Mouse (Mus musculus) embryonic facial prominence, embryonic 13.5 days (tissue): Measurements from ENCODE around the gene Sema3a. TPM values are rescaled to one million over a fixed set of nuclear protein-coding genes. Genes with fewer than 3 reads are reported as not detected.
A peak's percentile ranks its signal among the peaks of the same experiment; 100 is the strongest.

ENCODE experiments used
- ATAC-seq: fragments of 200-750 bp; cut with Nextera tagmentation; 2 replicates; pipeline ENCODE4 v1.8.0; 2017; ENCODE audit warnings: low read depth; ENCODE audit not compliant: insufficient number of reproducible peaks, insufficient read depth, low FRiP score, low TSS enrichment
- H3K27ac ChIP-seq: fragments of 300-500 bp; sonication (generic); 2 replicates; pipeline ENCODE4 v1.5.1; 2015; ENCODE audit warnings: moderate library complexity, mild to moderate bottlenecking, inconsistent platforms
- H3K27me3 ChIP-seq: fragments of 300-500 bp; sonication (generic); 2 replicates; pipeline ENCODE4 v1.6.1; 2015; ENCODE audit warnings: mild to moderate bottlenecking, inconsistent platforms
- H3K36me3 ChIP-seq: fragments of 300-500 bp; sonication (generic); 2 replicates; pipeline ENCODE4 v1.6.1; 2015; ENCODE audit warnings: mild to moderate bottlenecking, inconsistent platforms
- H3K4me1 ChIP-seq: fragments of 300-500 bp; sonication (generic); 2 replicates; pipeline ENCODE4 v1.6.1; 2015; ENCODE audit warnings: inconsistent platforms
- H3K4me2 ChIP-seq: fragments of 300-500 bp; sonication (generic); 2 replicates; pipeline ENCODE4 v1.6.1; 2015; ENCODE audit warnings: moderate library complexity, mild to moderate bottlenecking, inconsistent platforms
- H3K4me3 ChIP-seq: fragments of 300-500 bp; sonication (generic); 2 replicates; pipeline ENCODE4 v1.5.1; 2015; ENCODE audit warnings: mild to moderate bottlenecking, inconsistent platforms
- H3K9ac ChIP-seq: fragments of 300-500 bp; sonication (generic); 2 replicates; pipeline ENCODE4 v1.6.1; 2015; ENCODE audit warnings: mild to moderate bottlenecking, inconsistent platforms
- H3K9me3 ChIP-seq: fragments of 300-500 bp; sonication (generic); 2 replicates; pipeline ENCODE4 v1.6.1; 2016; ENCODE audit warnings: inconsistent platforms
- WGBS: fragments of 180-500 bp; shearing (Covaris S2); methylation state at CpG from one replicate; pipeline ENCODE4 v1.1.7; 2015; ENCODE audit warnings: mixed read lengths; 5-methylcytosine and 5-hydroxymethylcytosine counted together
- polyA plus RNA-seq: library from polyadenylated mRNA; unstranded; fragments of >200 nt; fragmentation: Nextera tagmentation; extraction: Ambion mirVana; gene quantifications from 2 replicates; pipeline ENCODE4 v1.2.1, GENCODE M21; 2015

Gene Sema3a
- polyA plus RNA-seq, 1 experiment from 2014 or later = 61.9 TPM

DNA sequence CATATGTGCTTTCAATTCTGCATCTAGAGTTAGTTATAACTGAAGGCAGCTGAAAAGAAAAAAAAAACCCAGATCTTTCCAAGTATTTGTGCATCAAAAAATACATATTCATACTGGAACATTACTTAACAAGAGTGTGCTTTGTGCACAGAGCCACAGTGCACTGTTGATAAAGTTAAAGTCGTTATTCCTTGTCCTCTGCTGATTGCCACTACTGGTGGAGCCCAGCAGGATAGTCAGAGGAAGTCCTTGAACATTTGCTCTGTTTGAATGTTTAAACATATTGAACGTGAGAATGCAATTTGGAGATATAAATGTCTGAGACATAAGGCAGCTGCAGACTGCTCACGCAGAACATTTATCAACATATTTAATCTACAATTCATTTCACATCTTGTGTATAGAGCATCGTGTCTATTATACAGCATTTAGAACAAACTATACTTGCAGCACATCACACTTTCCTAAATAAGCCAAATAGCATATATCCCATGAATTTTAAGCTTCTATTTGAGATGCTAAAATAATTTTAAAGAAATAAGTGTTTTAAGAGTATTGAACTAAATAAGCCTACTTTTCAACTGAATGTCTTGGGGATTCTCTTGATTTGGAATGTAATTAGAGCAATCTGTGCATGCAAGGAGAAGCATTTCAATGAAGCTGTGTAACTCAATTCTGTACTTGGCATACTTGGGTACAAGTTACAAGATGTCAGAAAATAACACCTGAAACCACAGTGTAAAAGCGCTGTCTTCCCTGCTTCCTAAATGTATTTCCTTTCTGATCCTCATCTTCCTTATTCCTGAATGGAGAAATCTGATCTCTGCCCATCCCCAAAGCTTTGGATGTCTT is 32.8 kb downstream of the Sema3a start:
- Histone ChIP-seq H3K4me3 (no peak overlapping the region), H3K27ac (no peak overlapping the region), H3K36me3 (no peaks in the 10 kb centered on the region), H3K27me3 (no peaks in the 10 kb centered on the region), H3K9me3 (no peaks in the 10 kb centered on the region), H3K9ac (no peak overlapping the region), H3K4me2 (no peak overlapping the region), H3K4me1 (no peaks in the 10 kb centered on the region)
- 59% methylated on average over 5 of the region's 5 CpGs for WGBS
- no peak for ATAC-seq

DNA sequence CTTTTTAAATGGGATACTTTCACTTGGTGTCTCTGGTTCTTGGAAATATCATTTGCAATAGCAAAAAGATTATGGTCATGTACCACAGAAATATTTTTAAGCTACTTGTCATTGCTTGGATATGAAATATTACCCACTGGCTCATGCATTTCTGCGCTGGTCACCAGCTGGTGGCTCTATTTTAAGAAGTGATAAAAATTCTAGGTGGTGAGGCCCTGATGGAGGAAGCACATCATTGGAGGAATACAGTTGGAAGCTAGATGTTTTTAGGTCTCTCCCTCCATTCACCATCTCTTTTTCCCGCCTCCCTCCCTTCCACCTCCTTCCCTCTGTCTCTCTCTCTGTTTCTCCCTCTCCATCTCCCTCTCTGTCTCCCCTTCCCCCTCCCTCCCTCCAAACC is 57.0 kb downstream of the Sema3a start:
- Histone ChIP-seq H3K4me2 (no peak overlapping the region), H3K27ac (no peak overlapping the region), H3K9ac (no peak overlapping the region), H3K36me3 (no peaks in the 10 kb centered on the region), H3K4me1 (no peaks in the 10 kb centered on the region), H3K27me3 (no peaks in the 10 kb centered on the region), H3K4me3 (no peak overlapping the region), H3K9me3 (no peaks in the 10 kb centered on the region)
- WGBS = 90% methylated on average over 2 of the region's 2 CpGs
- no peak for ATAC-seq

DNA sequence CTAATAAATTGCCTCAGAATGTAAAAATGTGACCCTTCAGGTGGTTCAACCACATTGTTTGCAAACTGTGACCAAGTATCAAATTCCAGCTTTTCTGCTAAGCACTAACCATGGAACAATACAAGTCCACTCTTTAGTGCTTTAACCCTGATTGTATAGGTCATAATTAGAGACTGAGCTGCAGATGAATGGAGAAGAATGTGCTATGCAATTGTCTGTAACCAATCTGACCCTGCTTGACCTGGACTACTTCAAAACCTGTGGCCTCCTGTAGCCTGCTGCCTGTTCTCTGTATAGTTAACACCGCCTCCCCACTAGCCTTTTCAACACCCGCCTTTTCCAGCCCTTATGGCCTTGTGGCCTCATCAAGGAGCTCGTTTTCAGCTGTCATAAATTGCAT is 72.7 kb downstream of the Sema3a start:
- WGBS = 42% methylated on average over 3 of the region's 3 CpGs
- peak; percentile 3; the same call in 1 of the 2 replicates for ATAC-seq

DNA sequence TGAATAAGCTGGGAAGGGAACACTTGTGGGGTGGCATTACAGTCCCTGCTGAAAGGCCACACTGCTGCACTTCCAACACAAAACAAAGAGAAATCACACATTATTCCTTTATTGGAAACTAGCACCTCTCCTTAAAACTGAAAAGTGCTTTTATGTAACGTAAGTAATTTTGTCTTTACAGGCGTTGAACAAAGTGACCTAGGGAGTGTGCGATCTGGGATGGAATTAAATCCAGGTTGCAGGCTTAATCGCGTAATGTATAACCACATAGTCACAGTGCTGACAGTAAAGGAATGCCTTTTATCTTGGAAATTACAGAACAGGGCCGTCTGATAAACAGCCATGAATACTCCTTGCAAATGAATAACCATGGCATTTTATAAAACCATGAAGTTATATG is 74.5 kb downstream of the Sema3a start:
- Histone ChIP-seq H3K4me3 (no peak overlapping the region), H3K36me3 (no peaks in the 10 kb centered on the region), H3K4me1 (peaks cover 10% of the 10 kb centered on the region; the same call in 1 of the 2 replicates), H3K4me2 (no peak overlapping the region), H3K9me3 (no peaks in the 10 kb centered on the region), H3K9ac (no peak overlapping the region), H3K27ac (no peak overlapping the region), H3K27me3 (no peaks in the 10 kb centered on the region)
- WGBS = 22% methylated on average over 6 of the region's 6 CpGs
- ATAC-seq = no peak

More for the DNA sequence above, 72.7 kb downstream of the Sema3a start:
- Histone ChIP-seq H3K4me3 (no peak overlapping the region), H3K9ac (no peak overlapping the region), H3K36me3 (no peaks in the 10 kb centered on the region), H3K9me3 (no peaks in the 10 kb centered on the region), H3K4me1 (peaks cover 10% of the 10 kb centered on the region; the same call in 1 of the 2 replicates), H3K4me2 (no peak overlapping the region), H3K27ac (no peak overlapping the region), H3K27me3 (no peaks in the 10 kb centered on the region)

DNA sequence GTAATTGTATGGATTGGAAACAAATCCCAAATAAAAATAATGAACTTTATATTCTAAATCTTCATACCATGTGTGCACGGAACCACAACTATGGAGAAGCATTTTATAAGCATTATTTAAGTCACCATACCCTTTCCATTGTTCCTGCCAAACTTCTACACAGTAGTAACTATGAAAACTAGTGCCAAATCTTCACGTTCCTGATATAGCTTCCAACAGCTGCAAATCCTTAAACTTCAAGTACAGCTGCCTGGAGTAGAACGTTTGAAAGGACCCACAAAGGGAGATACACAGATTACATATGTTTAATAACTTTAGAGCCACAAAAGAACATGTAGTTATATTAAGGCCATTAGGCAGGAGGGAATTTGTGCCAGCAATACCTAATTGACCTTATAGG is 130.1 kb downstream of the Sema3a start:
- 46% methylated on average over 3 of the region's 3 CpGs for WGBS
- H3K27me3 ChIP-seq = no peaks in the 10 kb centered on the region
- H3K4me2 ChIP-seq = no peak overlapping the region
- H3K9me3 ChIP-seq = no peaks in the 10 kb centered on the region
- no peaks in the 10 kb centered on the region for H3K4me1 ChIP-seq
- H3K27ac ChIP-seq = no peak overlapping the region
- H3K4me3 ChIP-seq = no peak overlapping the region
- H3K36me3 ChIP-seq = no peaks in the 10 kb centered on the region
- no peak for ATAC-seq
- no peak overlapping the region for H3K9ac ChIP-seq

DNA sequence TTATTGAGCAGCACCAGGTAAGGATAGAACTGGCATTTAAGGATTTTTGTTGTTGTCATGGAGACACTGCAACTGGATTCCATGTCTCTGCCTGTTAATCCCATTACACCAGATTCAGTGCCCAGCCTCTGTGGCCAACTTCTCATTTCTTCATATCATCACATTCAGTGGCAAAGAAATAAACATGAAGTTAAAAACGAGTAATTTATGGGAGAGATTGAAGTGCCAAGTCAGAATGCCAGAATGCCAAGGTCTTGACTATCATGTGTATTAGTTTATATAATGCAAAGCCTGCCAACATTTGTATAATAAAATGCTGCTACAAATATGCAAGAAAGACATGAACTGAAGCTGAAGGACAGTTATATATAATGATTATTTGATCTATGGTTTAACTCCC is 131.1 kb downstream of the Sema3a start:
- no peaks in the 10 kb centered on the region for H3K9me3 ChIP-seq
- 51% methylated on average over 1 of the region's 1 CpGs for WGBS
- no peaks in the 10 kb centered on the region for H3K36me3 ChIP-seq
- H3K27ac ChIP-seq = no peak overlapping the region
- no peaks in the 10 kb centered on the region for H3K27me3 ChIP-seq
- no peaks in the 10 kb centered on the region for H3K4me1 ChIP-seq
- no peak overlapping the region for H3K4me2 ChIP-seq
- ATAC-seq = no peak
- H3K4me3 ChIP-seq = no peak overlapping the region
- H3K9ac ChIP-seq = no peak overlapping the region

DNA sequence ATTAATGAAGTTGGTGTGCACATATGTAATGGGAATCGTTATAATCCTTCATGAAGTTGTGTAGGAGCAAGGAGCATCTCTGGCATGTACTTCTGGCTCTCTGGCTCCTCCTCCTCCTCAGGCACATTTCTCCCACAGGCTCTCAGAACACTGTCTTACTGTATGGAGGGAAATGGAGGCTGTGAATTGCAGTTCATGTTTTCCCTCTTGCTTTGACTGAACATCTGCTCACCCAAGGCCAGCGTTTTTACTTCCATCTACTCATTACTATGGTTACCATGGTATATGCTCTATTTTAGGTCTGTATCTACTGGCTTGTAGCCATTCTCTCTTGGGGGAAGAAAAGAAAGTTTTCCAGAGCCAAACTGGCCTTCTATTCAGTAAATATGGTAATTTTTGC is 137.9 kb downstream of the Sema3a start:
- Histone ChIP-seq H3K36me3 (no peaks in the 10 kb centered on the region), H3K4me1 (peaks cover 3% of the 10 kb centered on the region; the same call in 1 of the 2 replicates), H3K4me2 (no peak overlapping the region), H3K27ac (no peak overlapping the region), H3K9me3 (no peaks in the 10 kb centered on the region), H3K27me3 (no peaks in the 10 kb centered on the region), H3K9ac (no peak overlapping the region), H3K4me3 (no peak overlapping the region)
- ATAC-seq = no peak
- 73% methylated on average over 2 of the region's 2 CpGs for WGBS

DNA sequence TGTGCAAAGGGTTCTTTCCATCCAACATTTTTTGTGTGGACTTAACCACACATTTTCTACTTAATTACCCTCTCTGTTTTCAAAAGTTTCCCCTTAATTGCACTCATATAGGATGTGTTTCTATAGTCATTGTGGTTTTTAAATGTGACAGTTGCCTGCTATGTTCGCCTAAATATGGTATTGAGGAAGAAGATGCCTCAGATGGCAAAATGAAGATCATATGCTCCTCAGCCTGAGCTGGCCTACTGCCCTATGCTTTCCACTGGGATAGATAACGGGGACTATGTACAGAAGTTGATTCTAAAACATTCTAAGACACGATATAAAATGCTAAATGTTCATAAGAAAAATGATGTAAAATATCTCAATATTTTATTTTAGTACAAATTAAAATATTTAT is 138.3 kb downstream of the Sema3a start:
- H3K4me2 ChIP-seq = no peak overlapping the region
- H3K9ac ChIP-seq = no peak overlapping the region
- no peaks in the 10 kb centered on the region for H3K27me3 ChIP-seq
- 83% methylated on average over 3 of the region's 3 CpGs for WGBS
- no peaks in the 10 kb centered on the region for H3K9me3 ChIP-seq
- H3K36me3 ChIP-seq = no peaks in the 10 kb centered on the region
- no peak for ATAC-seq
- no peak overlapping the region for H3K4me3 ChIP-seq
- peaks cover 3% of the 10 kb centered on the region; the same call in 1 of the 2 replicates for H3K4me1 ChIP-seq
- no peak overlapping the region for H3K27ac ChIP-seq

DNA sequence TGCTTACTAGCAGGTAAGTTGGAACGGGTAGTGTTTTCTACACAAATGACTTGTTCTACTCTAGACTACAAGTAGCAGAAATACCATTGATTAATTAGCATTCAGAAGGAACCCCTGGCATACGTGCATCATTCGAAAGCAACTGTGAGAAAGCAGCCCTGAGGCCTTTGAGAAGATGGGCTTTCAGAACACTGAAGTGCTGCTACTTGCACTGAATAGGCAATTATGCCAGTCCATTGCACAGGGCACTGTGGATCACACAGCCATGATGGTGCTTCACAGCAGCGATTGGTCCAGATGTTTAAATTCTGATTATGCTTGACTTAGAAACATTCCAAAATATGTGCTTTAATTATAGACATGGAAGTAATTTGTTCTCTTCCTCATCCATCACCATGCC is 187.5 kb downstream of the Sema3a start:
- no peaks in the 10 kb centered on the region for H3K27me3 ChIP-seq
- WGBS = 54% methylated on average over 4 of the region's 4 CpGs
- H3K4me2 ChIP-seq = no peak overlapping the region
- H3K4me1 ChIP-seq = no peaks in the 10 kb centered on the region
- no peaks in the 10 kb centered on the region for H3K9me3 ChIP-seq
- H3K36me3 ChIP-seq = no peaks in the 10 kb centered on the region
- H3K9ac ChIP-seq = no peak overlapping the region
- H3K4me3 ChIP-seq = no peak overlapping the region
- ATAC-seq = no peak
- no peak overlapping the region for H3K27ac ChIP-seq

DNA sequence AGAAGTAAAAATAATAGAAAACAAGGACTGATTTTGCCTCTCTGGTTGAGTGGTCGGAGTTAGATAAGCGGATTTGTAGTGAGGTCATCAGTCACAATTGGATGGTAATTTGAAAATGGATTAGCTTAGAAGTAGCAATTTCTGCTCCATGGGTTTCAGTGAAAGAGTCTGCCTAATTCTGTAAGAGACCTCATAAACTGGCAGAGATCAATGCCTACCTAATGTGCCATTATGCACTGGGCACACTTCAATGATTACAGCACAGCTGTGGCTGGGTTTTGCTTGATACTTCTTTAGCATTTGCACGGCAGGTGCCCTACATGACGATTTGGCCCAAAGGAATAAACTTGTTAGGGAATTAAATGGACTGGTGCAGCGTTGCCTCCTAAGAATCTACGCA is 188.8 kb downstream of the Sema3a start:
- ATAC-seq = no peak

DNA sequence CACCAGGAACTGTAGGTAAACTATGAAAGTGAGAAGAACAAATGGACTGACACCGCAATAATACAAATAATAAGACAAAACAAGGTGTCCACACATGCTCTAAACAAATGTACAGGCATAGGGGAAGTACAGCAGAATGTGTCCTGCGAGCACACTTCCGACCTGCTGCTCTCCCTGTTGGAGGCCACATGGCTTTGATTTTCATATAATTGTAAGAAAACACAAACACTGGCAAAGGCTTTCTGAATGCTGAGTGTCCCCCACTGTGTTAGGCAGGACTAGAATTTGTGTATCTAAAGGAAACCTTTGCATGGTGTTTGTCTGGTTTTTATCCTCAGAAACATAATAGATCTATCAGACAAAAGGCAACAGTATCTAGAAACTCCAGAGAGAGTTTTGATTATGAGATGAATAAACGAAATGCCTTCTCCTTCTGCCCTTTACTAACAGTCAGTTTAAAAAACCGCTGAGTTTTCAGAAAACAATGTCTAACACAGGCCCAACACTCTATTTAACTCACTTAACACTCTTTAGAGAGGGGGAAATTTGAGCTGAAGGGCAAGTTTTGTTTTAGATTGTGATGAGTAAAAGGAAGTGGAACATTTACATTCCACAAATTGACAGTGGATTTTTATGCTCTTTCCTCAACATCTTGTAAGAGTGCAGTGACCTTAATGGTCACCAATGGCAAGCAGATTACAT is 193.7 kb downstream of the Sema3a start:
- Histone ChIP-seq H3K4me2 (no peak overlapping the region), H3K27ac (no peak overlapping the region), H3K9me3 (no peaks in the 10 kb centered on the region), H3K36me3 (no peaks in the 10 kb centered on the region), H3K27me3 (no peaks in the 10 kb centered on the region), H3K4me3 (no peak overlapping the region), H3K4me1 (peaks cover 10% of the 10 kb centered on the region), H3K9ac (no peak overlapping the region)
- ATAC-seq = no peak
- WGBS = 32% methylated on average over 5 of the region's 5 CpGs

More for the DNA sequence above, 188.8 kb downstream of the Sema3a start:
- Histone ChIP-seq H3K27me3 (no peaks in the 10 kb centered on the region), H3K9me3 (no peaks in the 10 kb centered on the region), H3K4me3 (no peak overlapping the region), H3K27ac (no peak overlapping the region), H3K9ac (no peak overlapping the region), H3K4me1 (peaks cover 5% of the 10 kb centered on the region; the same call in 1 of the 2 replicates), H3K4me2 (no peak overlapping the region), H3K36me3 (no peaks in the 10 kb centered on the region)
- 54% methylated on average over 6 of the region's 6 CpGs for WGBS

DNA sequence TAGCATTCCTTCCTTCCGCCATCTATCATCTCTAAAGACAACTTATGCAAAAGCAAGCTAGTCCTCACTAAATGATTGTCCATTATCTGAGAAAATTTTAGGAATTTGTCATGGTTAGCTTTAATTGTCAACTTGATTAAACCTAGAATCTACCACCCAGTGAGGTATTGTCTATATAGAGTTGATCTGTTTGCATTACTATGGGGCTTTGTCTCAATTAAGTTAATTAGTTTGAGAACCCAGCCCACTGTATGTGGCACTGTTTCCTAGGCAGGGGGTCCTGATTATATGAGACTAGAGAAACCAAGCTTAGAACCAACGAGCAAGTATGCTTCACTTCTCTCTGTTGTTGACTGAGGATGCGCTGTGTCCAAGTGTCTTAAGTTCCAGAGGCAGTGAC is 194.9 kb downstream of the Sema3a start:
- ATAC-seq = no peak
- Histone ChIP-seq H3K4me2 (no peak overlapping the region), H3K36me3 (no peaks in the 10 kb centered on the region), H3K9ac (no peak overlapping the region), H3K27me3 (no peaks in the 10 kb centered on the region), H3K4me1 (peaks cover 10% of the 10 kb centered on the region), H3K27ac (no peak overlapping the region), H3K4me3 (no peak overlapping the region), H3K9me3 (no peaks in the 10 kb centered on the region)
- WGBS = 67% methylated on average over 3 of the region's 3 CpGs
